Comparison of ENCODE assay signal across 25 mouse cellular contexts in genomic region chr11:65333101-65333500, GRCm38 (mm10).
"Had no signal": no experiment of that assay in that cellular context is flagged by ENCODE, and none has a peak within 500 bp of the region (broad histone marks: within the 10 kb centered on the region; RNA-seq: fewer than 3 reads in every experiment).

No protein-coding gene starts in this region.

- H3K4me1 ChIP-seq: limb, embryonic 10.5 days; limb, embryonic 12.5 days; limb, embryonic 15.5 days; liver, embryonic 12.5 days; liver, embryonic 13.5 days; liver, embryonic 15.5 days; lung, embryonic 15.5 days; megakaryocyte, embryonic 14.5 days; midbrain, embryonic 10.5 days; midbrain, embryonic 12.5 days; midbrain, embryonic 13.5 days; midbrain, embryonic 15.5 days; neural tube, embryonic 12.5 days had no signal

- H3K9me3 ChIP-seq: limb, embryonic 10.5 days; limb, embryonic 12.5 days; limb, embryonic 13.5 days; limb, embryonic 15.5 days; liver, embryonic 12.5 days; liver, embryonic 13.5 days; liver, embryonic 15.5 days; lung, embryonic 15.5 days; megakaryocyte, embryonic 14.5 days; midbrain, embryonic 10.5 days; midbrain, embryonic 12.5 days; midbrain, embryonic 13.5 days; midbrain, embryonic 15.5 days; neural tube, embryonic 12.5 days had no signal

- H3K27ac ChIP-seq: limb, embryonic 10.5 days; limb, embryonic 12.5 days; limb, embryonic 13.5 days; limb, embryonic 15.5 days; liver, embryonic 12.5 days; liver, embryonic 13.5 days; liver, embryonic 14.5 days; liver, embryonic 15.5 days; lung, embryonic 15.5 days; macrophage; midbrain, embryonic 10.5 days; midbrain, embryonic 12.5 days; midbrain, embryonic 13.5 days; midbrain, embryonic 15.5 days; neural tube, embryonic 12.5 days had no signal

- H3K27me3 ChIP-seq: limb, embryonic 12.5 days; limb, embryonic 13.5 days; limb, embryonic 15.5 days; liver, embryonic 12.5 days; liver, embryonic 13.5 days; liver, embryonic 15.5 days; lung, embryonic 15.5 days; megakaryocyte, embryonic 14.5 days; midbrain, embryonic 12.5 days; midbrain, embryonic 13.5 days; midbrain, embryonic 15.5 days; neural tube, embryonic 12.5 days had no signal

- H3K4me3 ChIP-seq: limb, embryonic 10.5 days; limb, embryonic 12.5 days; limb, embryonic 13.5 days; limb, embryonic 15.5 days; liver, embryonic 12.5 days; liver, embryonic 13.5 days; liver, embryonic 15.5 days; lung, embryonic 15.5 days; megakaryocyte, embryonic 14.5 days; midbrain, embryonic 10.5 days; midbrain, embryonic 12.5 days; midbrain, embryonic 13.5 days; midbrain, embryonic 15.5 days; myocyte; neural tube, embryonic 12.5 days had no signal

- DNase-seq: left cerebral cortex, postnatal 4 days; liver; liver, embryonic 13.5 days; liver, postnatal 0 days; lung, adult 2 months; lung, embryonic 14.5 days; lung, postnatal 14 days; lung, postnatal 4 days; midbrain, embryonic 14.5 days had no signal

- H3K36me3 ChIP-seq: limb, embryonic 10.5 days; limb, embryonic 12.5 days; limb, embryonic 13.5 days; limb, embryonic 15.5 days; liver, embryonic 12.5 days; liver, embryonic 13.5 days; liver, embryonic 15.5 days; lung, embryonic 15.5 days; midbrain, embryonic 10.5 days; midbrain, embryonic 12.5 days; midbrain, embryonic 13.5 days; midbrain, embryonic 15.5 days; neural tube, embryonic 12.5 days had no signal
